Mouse (Mus musculus): ENCODE measurements around the gene Pnkd. TPM values are rescaled to one million over a fixed set of nuclear protein-coding genes. Genes with fewer than 3 reads are reported as not detected.

The Pnkd gene
- polyA plus RNA-seq, 1 experiment: 68.0 TPM

GRCm38 (mm10) chr1:74309767-74310166 is 25.0 kb downstream of the Pnkd start:
- H3K27me3 ChIP-seq (ENCODE audit: control insufficient read depth, insufficient read depth, insufficient read length): no peaks in the 10 kb centered on the region

GRCm38 (mm10) chr1:74313049-74313692 is 28.4 kb downstream of the Pnkd start:
- no peaks in the 10 kb centered on the region for H3K79me3 ChIP-seq (ENCODE audit: low read depth)
- TF ChIP-seq MYOD1 (IDR thresholded peaks at IDR 0.05; ENCODE audit: control insufficient read depth, insufficient read length, low read depth) (no peak), CEBPB (IDR thresholded peaks at IDR 0.05; ENCODE audit: low read depth) (no peak), CTCF (IDR thresholded peaks at IDR 0.05; ENCODE audit: control insufficient read depth, insufficient read depth, insufficient read length) (peak; percentile 37), USF1 (IDR thresholded peaks at IDR 0.05; ENCODE audit: low read depth) (no peak), FOSL1 (IDR thresholded peaks at IDR 0.05; ENCODE audit: insufficient read depth, low read length, poor library complexity, severe bottlenecking) (no peak), MAX (IDR thresholded peaks at IDR 0.05) (no peak)
- H3K79me2 ChIP-seq (ENCODE audit: control insufficient read depth, insufficient read depth): no peaks in the 10 kb centered on the region
- H3K27me3 ChIP-seq (ENCODE audit: control insufficient read depth, insufficient read depth, insufficient read length): no peaks in the 10 kb centered on the region
- no peak overlapping the region for H3K4me3 ChIP-seq (ENCODE audit: insufficient read depth, poor library complexity, severe bottlenecking)
- H3ac ChIP-seq (ENCODE audit: control insufficient read depth, insufficient read length, low read depth): no peak overlapping the region
- no peaks in the 10 kb centered on the region for H3K36me3 ChIP-seq (ENCODE audit: control insufficient read depth, insufficient read depth)

More at GRCm38 (mm10) chr1:74309767-74310166, 25.0 kb downstream of the Pnkd start:
- H3K4me3 ChIP-seq (ENCODE audit: insufficient read depth, poor library complexity, severe bottlenecking): no peak overlapping the region
- no peak for TF ChIP-seq CEBPB (IDR thresholded peaks at IDR 0.05; ENCODE audit: low read depth)
- no peak for TF ChIP-seq MAX (IDR thresholded peaks at IDR 0.05)
- no peak for TF ChIP-seq CTCF (IDR thresholded peaks at IDR 0.05; ENCODE audit: control insufficient read depth, insufficient read depth, insufficient read length)
- TF ChIP-seq FOSL1 (IDR thresholded peaks at IDR 0.05; ENCODE audit: insufficient read depth, low read length, poor library complexity, severe bottlenecking): no peak
- no peak for TF ChIP-seq MYOG (IDR thresholded peaks at IDR 0.05; ENCODE audit: control insufficient read depth, extremely low read depth, insufficient read length)
- TF ChIP-seq MYOD1 (IDR thresholded peaks at IDR 0.05; ENCODE audit: control insufficient read depth, insufficient read length, low read depth): no peak
- TF ChIP-seq USF1 (IDR thresholded peaks at IDR 0.05; ENCODE audit: low read depth): no peak
- H3ac ChIP-seq (ENCODE audit: control insufficient read depth, insufficient read length, low read depth): no peak overlapping the region
- no peaks in the 10 kb centered on the region for H3K79me2 ChIP-seq (ENCODE audit: control insufficient read depth, insufficient read depth)
- no peaks in the 10 kb centered on the region for H3K36me3 ChIP-seq (ENCODE audit: control insufficient read depth, insufficient read depth)
- H3K79me3 ChIP-seq (ENCODE audit: low read depth): no peaks in the 10 kb centered on the region

GRCm38 (mm10) chr1:74314796-74315195 is 30.1 kb downstream of the Pnkd start:
- TF ChIP-seq MYOG (IDR thresholded peaks at IDR 0.05; ENCODE audit: control insufficient read depth, extremely low read depth, insufficient read length) (no peak), CEBPB (IDR thresholded peaks at IDR 0.05; ENCODE audit: low read depth) (no peak), CTCF (IDR thresholded peaks at IDR 0.05; ENCODE audit: control insufficient read depth, insufficient read depth, insufficient read length) (no peak), MYOD1 (IDR thresholded peaks at IDR 0.05; ENCODE audit: control insufficient read depth, insufficient read length, low read depth) (no peak), USF1 (IDR thresholded peaks at IDR 0.05; ENCODE audit: low read depth) (no peak)
- no peaks in the 10 kb centered on the region for H3K79me2 ChIP-seq (ENCODE audit: control insufficient read depth, insufficient read depth)
- no peak overlapping the region for H3K4me3 ChIP-seq (ENCODE audit: insufficient read depth, poor library complexity, severe bottlenecking)
- no peaks in the 10 kb centered on the region for H3K36me3 ChIP-seq (ENCODE audit: control insufficient read depth, insufficient read depth)
- no peak overlapping the region for H3ac ChIP-seq (ENCODE audit: control insufficient read depth, insufficient read length, low read depth)
- H3K79me3 ChIP-seq (ENCODE audit: low read depth): no peaks in the 10 kb centered on the region
- H3K27me3 ChIP-seq (ENCODE audit: control insufficient read depth, insufficient read depth, insufficient read length): no peaks in the 10 kb centered on the region

- Histone ChIP-seq H3ac (ENCODE audit: control insufficient read depth, insufficient read length, low read depth) (no peak overlapping the region), H3K36me3 (ENCODE audit: control insufficient read depth, insufficient read depth) (no peaks in the 10 kb centered on the region), H3K79me2 (ENCODE audit: control insufficient read depth, insufficient read depth) (no peaks in the 10 kb centered on the region), H3K4me3 (ENCODE audit: insufficient read depth, poor library complexity, severe bottlenecking) (no peak overlapping the region), H3K27me3 (ENCODE audit: control insufficient read depth, insufficient read depth, insufficient read length) (no peaks in the 10 kb centered on the region), H3K79me3 (ENCODE audit: low read depth) (no peaks in the 10 kb centered on the region)
- TF ChIP-seq MAX (IDR thresholded peaks at IDR 0.05) (no peak), CTCF (IDR thresholded peaks at IDR 0.05; ENCODE audit: control insufficient read depth, insufficient read depth, insufficient read length) (no peak), CEBPB (IDR thresholded peaks at IDR 0.05; ENCODE audit: low read depth) (no peak), FOSL1 (IDR thresholded peaks at IDR 0.05; ENCODE audit: insufficient read depth, low read length, poor library complexity, severe bottlenecking) (no peak), MYOD1 (IDR thresholded peaks at IDR 0.05; ENCODE audit: control insufficient read depth, insufficient read length, low read depth) (no peak), MYOG (IDR thresholded peaks at IDR 0.05; ENCODE audit: control insufficient read depth, extremely low read depth, insufficient read length) (no peak), USF1 (IDR thresholded peaks at IDR 0.05; ENCODE audit: low read depth) (no peak)
Measured at GRCm38 (mm10) chr1:74316114-74316827, 31.5 kb downstream of the Pnkd start.

- Histone ChIP-seq H3K79me3 (ENCODE audit: low read depth) (no peaks in the 10 kb centered on the region), H3K4me3 (ENCODE audit: insufficient read depth, poor library complexity, severe bottlenecking) (no peak overlapping the region), H3K27me3 (ENCODE audit: control insufficient read depth, insufficient read depth, insufficient read length) (peaks cover 4% of the 10 kb centered on the region), H3K79me2 (ENCODE audit: control insufficient read depth, insufficient read depth) (no peaks in the 10 kb centered on the region), H3ac (ENCODE audit: control insufficient read depth, insufficient read length, low read depth) (no peak overlapping the region), H3K36me3 (ENCODE audit: control insufficient read depth, insufficient read depth) (no peaks in the 10 kb centered on the region)
- no peak for TF ChIP-seq MYOD1 (IDR thresholded peaks at IDR 0.05; ENCODE audit: control insufficient read depth, insufficient read length, low read depth)
- TF ChIP-seq MAX (IDR thresholded peaks at IDR 0.05): no peak
- no peak for TF ChIP-seq CEBPB (IDR thresholded peaks at IDR 0.05; ENCODE audit: low read depth)
- no peak for TF ChIP-seq MYOG (IDR thresholded peaks at IDR 0.05; ENCODE audit: control insufficient read depth, extremely low read depth, insufficient read length)
- TF ChIP-seq USF1 (IDR thresholded peaks at IDR 0.05; ENCODE audit: low read depth): no peak
- TF ChIP-seq CTCF (IDR thresholded peaks at IDR 0.05; ENCODE audit: control insufficient read depth, insufficient read depth, insufficient read length): no peak
- no peak for TF ChIP-seq FOSL1 (IDR thresholded peaks at IDR 0.05; ENCODE audit: insufficient read depth, low read length, poor library complexity, severe bottlenecking)
Measured at GRCm38 (mm10) chr1:74318711-74319110, 34.0 kb downstream of the Pnkd start.

All from C2C12 (cell line).